Mouse (Mus musculus) layer of hippocampus, adult 9-10 months (tissue): ENCODE measurements around the gene Asf1b.
"Not testable (repeated sequence)": the region's sequence is repeated elsewhere in the genome, so short reads cannot be mapped to it uniquely, and the experiment has no call there.

Experiments
- DNase-seq: peaks from one replicate; pipeline ENCODE4 v3.0.0; 2022; ENCODE audit warnings: low spot score

The Asf1b gene

DNA sequence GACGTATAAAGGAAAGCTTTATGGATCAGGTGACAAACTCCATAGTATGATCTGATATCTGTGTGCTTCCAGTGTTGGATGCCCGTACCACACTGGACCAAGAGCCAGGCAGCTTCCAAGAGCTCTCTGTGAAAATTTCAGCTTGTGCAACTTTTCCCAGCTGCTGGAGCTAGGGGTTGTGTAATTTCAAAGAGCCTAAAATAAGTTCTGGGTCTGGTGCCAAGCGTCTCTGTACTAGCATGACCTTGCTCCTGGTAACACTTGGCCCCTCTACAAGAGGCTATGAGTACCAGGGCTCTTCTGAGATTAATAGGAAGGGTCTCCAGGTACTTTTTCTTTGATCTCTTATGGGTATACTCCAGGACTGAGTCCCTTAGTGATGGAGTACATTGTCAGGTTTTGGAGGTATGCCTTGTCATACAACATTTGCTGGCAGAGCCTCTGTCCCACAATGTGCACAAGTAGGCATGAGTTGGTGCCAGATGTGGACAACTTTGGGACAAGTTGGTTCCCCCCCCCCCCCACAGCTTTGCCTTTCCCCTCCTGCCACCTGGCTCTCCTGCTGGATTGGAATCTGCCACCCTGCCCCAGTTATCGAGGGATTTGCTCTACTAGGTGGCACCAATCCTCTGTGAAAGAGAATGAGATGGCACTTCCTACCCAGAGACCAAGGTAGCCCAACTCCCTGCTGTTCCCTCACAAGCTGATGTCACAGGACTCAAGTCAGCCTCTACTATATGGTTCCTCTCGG is 8.9 kb downstream of the Asf1b start:
- DNase-seq = no peak

- no peak for DNase-seq
These were observed 12.4 kb downstream of the Asf1b start for GRCm38 (mm10) chr8:83967701-83968100.

GRCm38 (mm10) chr8:83971121-83971520 is 15.8 kb downstream of the Asf1b start:
- no peak for DNase-seq

DNA sequence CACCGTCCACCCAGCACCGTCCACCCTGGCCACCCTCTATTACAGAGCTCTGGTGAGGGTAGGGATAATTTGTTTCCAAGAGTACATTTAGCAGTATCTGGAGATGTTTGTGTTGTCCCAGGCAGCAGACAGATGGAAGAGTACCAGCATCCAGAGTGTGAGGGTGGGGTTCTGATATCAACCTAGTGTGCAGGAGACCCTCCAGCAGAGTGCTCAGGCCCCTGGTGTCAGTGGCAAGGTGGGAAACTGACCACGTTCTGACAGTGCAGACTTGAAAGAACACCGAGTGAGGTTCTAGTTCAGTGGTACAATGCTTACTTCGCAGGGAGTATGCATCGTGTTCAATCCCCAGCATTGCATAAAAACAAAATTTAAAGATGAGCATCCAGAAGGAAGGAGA is 16.4 kb downstream of the Asf1b start:
- no peak for DNase-seq

DNA sequence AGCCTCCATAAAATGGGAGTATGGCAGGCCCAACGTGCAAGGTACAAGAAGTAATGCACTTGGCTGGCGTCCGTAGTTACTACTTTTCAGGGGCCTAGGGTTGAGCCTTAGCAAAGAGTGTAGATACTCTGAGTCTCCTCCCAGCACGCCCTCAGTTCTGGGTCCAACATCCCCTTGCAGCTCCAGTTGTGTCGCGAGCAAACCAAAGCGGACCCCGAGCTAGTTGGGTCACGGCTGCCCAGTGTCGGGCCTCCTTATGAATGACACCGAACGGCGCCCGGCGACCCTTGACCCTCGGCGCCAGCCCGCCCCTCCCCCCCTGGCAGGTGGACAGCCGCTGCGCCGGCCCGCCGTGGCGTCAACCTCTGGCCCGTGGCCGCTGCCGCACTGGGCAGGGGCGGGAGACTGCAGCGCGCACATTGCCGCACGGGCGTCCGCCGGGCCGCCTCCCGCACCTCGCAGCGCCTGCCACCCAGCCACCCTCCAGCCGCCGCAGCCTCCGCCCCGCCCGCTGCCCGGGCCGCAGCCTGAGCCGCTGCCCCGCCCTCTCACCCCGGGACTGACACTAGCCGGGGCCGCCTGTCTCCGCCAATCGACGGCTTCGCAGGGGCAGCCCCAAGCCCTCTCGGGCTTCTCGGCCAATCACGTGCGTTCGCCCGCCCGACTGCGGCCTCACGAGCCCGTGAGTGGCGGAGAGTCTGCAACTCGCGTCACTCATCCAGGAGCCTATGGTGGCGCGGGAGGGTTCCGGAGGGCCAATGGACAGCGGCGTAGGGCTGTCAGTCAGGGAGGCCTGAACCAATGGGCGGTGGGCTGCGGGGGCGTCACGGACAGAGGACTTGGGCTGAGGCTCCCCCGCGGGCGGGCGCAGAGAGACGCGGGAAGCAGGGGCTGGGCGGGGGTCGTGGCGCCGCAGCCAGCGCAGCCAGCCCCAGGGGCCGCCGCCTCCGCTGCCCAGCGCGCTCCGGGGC is 17.1 kb downstream of the Asf1b start, which contains the start of gene Prkaca:
TSS of gene Prkaca (plus strand) at position 844 of the 971 bp plus-strand sequence.
- DNase-seq = peak; percentile 96

GRCm38 (mm10) chr8:83973161-83974031 is 18.1 kb downstream of the Asf1b start:
- no peak for DNase-seq

DNA sequence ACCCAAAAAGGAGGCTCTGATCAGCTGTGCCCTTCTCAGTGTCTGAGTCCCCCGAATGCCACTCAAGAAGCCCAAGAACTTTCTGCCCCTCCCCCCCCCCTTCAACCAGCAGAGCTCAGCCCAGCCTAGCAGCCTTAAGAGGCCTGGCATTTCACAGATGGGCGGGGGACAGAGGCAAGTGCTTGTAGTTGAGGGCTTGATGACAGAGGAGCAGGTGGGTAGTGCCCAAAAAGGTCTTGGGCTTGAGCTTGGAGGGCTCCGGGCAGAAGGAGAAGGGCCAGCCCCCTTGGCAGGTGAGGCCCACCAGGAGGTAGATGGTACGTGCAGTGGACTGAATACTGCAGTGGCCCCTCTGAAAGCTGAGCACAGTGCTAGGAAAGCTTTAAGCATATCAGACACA is 19.2 kb downstream of the Asf1b start:
- no peak for DNase-seq

DNA sequence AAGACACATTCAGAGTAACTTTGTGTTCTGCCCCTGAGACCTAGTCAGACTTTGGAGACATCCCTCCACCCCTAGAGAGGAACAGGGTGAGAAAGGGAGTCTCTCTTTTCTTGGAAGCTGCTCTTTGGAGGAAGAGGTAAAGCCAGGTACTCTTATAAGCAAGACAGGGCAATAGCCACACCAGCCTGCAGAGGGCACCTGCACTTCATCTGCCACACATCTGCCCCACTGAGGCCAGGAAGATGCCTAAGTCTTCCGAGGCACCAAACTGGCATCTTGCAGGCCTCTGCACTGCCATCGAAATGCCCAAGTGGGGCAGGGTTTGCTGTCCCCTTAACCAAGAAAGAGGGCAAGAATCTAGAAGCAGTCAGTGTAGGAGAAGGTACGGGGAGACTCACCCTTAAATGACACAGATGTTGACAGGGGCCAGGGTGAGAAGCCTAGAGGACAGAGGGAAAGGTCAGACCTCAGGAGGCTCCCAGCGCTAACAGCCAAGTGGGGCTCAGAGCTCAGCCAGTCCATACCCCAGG is 20.9 kb downstream of the Asf1b start:
- no peak for DNase-seq

GRCm38 (mm10) chr8:83976779-83977350 is 21.6 kb downstream of the Asf1b start:
- DNase-seq = no peak

GRCm38 (mm10) chr8:83977646-83978045 is 22.3 kb downstream of the Asf1b start:
- no peak for DNase-seq

DNA sequence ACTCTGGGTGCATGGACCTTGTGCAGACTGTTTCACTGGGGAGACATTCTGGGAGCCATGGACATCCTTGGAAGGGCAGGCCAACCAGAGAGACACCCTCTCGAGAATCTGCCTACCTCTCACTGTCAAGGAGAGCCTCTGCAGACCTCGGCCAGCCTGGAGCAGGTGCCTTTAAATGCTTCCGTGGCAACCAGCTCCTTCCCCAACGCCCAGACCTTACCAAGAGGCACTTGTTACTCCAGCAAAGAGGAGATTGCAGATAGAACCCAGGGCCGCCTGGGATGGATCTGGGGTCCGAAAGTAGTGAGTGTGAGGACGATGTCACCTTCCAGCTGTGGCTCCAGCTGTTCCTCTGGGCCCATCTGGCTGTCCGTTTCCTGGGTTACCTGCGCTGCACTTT is 22.9 kb downstream of the Asf1b start:
- no peak for DNase-seq

- no peak for DNase-seq
These were observed 24.9 kb downstream of the Asf1b start for GRCm38 (mm10) chr8:83980250-83980649.

- no peak for DNase-seq
These were observed 25.5 kb downstream of the Asf1b start for GRCm38 (mm10) chr8:83980845-83981244.

DNA sequence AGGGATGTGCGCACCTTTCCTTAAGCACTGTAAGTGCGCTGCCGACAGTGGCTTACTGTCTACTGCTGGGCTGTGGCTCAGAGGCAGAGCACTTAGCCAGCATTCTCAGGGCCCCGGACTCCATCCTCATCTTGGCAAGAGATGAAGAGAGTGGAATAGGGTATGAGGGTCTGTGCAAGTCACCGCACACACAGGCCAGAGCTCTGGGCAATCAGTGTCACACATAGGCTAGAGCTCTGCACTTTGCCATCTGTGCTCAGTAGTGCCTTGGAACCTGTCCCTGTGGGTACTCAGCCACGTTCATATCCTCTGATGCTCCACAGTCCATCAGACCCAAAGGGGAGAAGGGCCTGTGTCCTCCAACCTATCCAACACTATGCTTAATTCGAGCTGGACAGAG is 26.2 kb downstream of the Asf1b start:
- DNase-seq = no peak

GRCm38 (mm10) chr8:83982449-83982848 is 27.1 kb downstream of the Asf1b start:
- no peak for DNase-seq

GRCm38 (mm10) chr8:83983222-83983621 is 27.9 kb downstream of the Asf1b start:
- not testable (repeated sequence) for DNase-seq

DNA sequence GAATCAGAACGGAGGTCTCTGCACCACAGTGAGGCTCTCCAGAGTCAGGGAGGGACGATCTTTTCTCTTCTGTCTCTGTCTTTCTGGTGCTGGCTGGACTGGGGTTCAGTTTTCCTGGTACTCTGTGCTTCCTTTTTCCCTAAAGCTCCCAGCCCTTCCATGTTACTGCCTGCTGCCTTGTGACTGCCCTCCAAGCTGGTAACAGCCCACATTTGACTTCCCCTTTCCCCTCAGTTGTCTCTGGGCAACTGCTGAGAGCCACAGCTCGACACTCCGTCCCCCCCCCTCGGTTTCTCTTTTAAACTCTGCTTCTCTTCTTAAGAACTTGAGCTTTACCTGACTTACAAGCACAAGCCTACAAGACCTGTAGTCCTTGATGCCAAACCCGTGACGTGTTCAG is 33.9 kb downstream of the Asf1b start:
- no peak for DNase-seq

- no peak for DNase-seq
These were observed 34.9 kb downstream of the Asf1b start for GRCm38 (mm10) chr8:83990170-83990569.

GRCm38 (mm10) chr8:83992488-83992887 is 37.2 kb downstream of the Asf1b start:
- no peak for DNase-seq

DNA sequence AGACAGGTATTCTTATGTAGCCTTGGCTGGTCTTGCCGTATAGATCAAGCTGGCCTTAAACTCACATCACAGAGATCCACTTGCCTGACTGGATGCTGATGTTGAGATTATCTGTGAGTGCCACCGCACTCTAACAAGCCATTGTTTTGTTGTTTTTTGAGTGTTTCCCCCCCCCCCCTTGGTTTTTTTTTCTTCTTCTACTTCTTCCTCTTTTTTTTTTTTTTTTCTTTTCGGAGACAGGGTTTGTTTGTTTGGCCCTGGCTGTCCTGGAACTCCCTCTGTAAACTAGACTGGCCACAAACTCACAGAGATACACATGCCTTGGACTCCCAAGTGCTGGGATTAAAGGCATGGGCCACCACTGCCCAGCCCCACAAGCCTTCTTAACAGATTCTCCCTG is 38.7 kb downstream of the Asf1b start:
- DNase-seq = no peak

GRCm38 (mm10) chr8:83995973-83996372 is 40.7 kb downstream of the Asf1b start:
- no peak for DNase-seq
